Mouse (Mus musculus) urinary bladder, postnatal 14 days (tissue): ENCODE measurements at regions not wholly inside any gene's neighbourhood (a gene's known extent, or its start where the extent isn't known, plus 50 kb on each side); places are given as distances from the start of the nearest gene placed in this dataset.

Experiments used
- DNase-seq: peaks from one replicate; pipeline ENCODE4 v3.0.0; 2021; ENCODE audit warnings: low spot score

GRCm38 (mm10) chr13:16761415-16761814 lies 749.8 kb downstream of the Inhba start:
- peak; percentile 55 for DNase-seq

- no peak for DNase-seq
Measured at GRCm38 (mm10) chr13:16762326-16762725, 750.7 kb downstream of the Inhba start.

- DNase-seq = no peak
Measured at GRCm38 (mm10) chr13:16762727-16763512, 751.3 kb downstream of the Inhba start.

GRCm38 (mm10) chr13:16763746-16764145 lies 752.1 kb downstream of the Inhba start:
- DNase-seq = peak; percentile 52

- no peak for DNase-seq
Measured at GRCm38 (mm10) chr13:16769409-16769808, 757.8 kb downstream of the Inhba start.

- DNase-seq = no peak
Measured at GRCm38 (mm10) chr13:16769848-16770422, 758.3 kb downstream of the Inhba start.

GRCm38 (mm10) chr13:16771845-16772244 lies 760.2 kb downstream of the Inhba start:
- DNase-seq = no peak

- DNase-seq = peak; percentile 85
Measured at GRCm38 (mm10) chr13:16805560-16805959, 793.9 kb downstream of the Inhba start.
